Mouse (Mus musculus) heart, embryonic 13.5 days (tissue): Measurements from ENCODE around the gene Olfr1098. TPM values are rescaled to one million over a fixed set of nuclear protein-coding genes. Genes with fewer than 3 reads are reported as not detected.

Experiments
- ATAC-seq: fragments of 200-750 bp; cut with Nextera tagmentation; 2 replicates; pipeline ENCODE4 v1.8.0; 2017; ENCODE audit warnings: moderate TSS enrichment; ENCODE audit not compliant: insufficient number of reproducible peaks, low FRiP score, low TSS enrichment; ENCODE audit errors: extremely low read depth
- H3K27ac ChIP-seq: fragments of 300-500 bp; sonication (generic); replicated peaks from 2 replicates; pipeline ENCODE4 v1.5.1; 2015; ENCODE audit warnings: moderate library complexity, mild to moderate bottlenecking, inconsistent platforms
- H3K27me3 ChIP-seq: fragments of 300-500 bp; sonication (generic); replicated peaks from 2 replicates; pipeline ENCODE4 v1.6.1; 2015; ENCODE audit warnings: mild to moderate bottlenecking, inconsistent platforms
- H3K36me3 ChIP-seq: fragments of 300-500 bp; sonication (generic); 2 replicates; pipeline ENCODE4 v1.6.1; 2015; ENCODE audit warnings: mild to moderate bottlenecking, inconsistent platforms
- H3K4me1 ChIP-seq: fragments of 300-500 bp; sonication (generic); 2 replicates; pipeline ENCODE4 v1.6.1; 2015; ENCODE audit warnings: inconsistent platforms
- H3K4me2 ChIP-seq: fragments of 300-500 bp; sonication (generic); 2 replicates; pipeline ENCODE4 v1.6.1; 2015; ENCODE audit warnings: inconsistent platforms, mild to moderate bottlenecking, moderate library complexity
- H3K4me3 ChIP-seq: fragments of 300-500 bp; sonication (generic); 2 replicates; pipeline ENCODE4 v1.5.1; 2015; ENCODE audit warnings: moderate library complexity, mild to moderate bottlenecking, inconsistent platforms
- H3K9ac ChIP-seq: fragments of 300-500 bp; sonication (generic); 2 replicates; pipeline ENCODE4 v1.6.1; 2015; ENCODE audit warnings: inconsistent platforms, mild to moderate bottlenecking, moderate library complexity
- H3K9me3 ChIP-seq: fragments of 300-500 bp; sonication (generic); 2 replicates; pipeline ENCODE4 v1.6.1; 2016; ENCODE audit warnings: inconsistent platforms
- WGBS: fragments of 180-500 bp; shearing (Covaris S2); methylation state at CpG from one replicate; pipeline ENCODE4 v1.1.7; 2015; ENCODE audit warnings: mixed read lengths; 5-methylcytosine and 5-hydroxymethylcytosine counted together
- polyA plus RNA-seq: library from polyadenylated mRNA; unstranded; fragments of >200 nt; fragmentation: Nextera tagmentation; extraction: Ambion mirVana; gene quantifications from 2 replicates; pipeline ENCODE4 v1.2.1, GENCODE M21; 2015

Gene Olfr1098
- not detected in 2 replicates for polyA plus RNA-seq

- no peaks in the 10 kb centered on the region for H3K27me3 ChIP-seq
- no peak within 1 kb of the TSS for H3K4me2 ChIP-seq
- no peak within 1 kb of the TSS for H3K4me3 ChIP-seq
- no peak within 1 kb of the TSS for H3K9ac ChIP-seq
- H3K9me3 ChIP-seq = no peaks in the 10 kb centered on the region
- H3K4me1 ChIP-seq = no peaks in the 10 kb centered on the region
- H3K27ac ChIP-seq = no peak within 1 kb of the TSS
- 88% methylated on average over 1 of the region's 1 CpGs for WGBS
- no peak for ATAC-seq
- H3K36me3 ChIP-seq = no peaks in the 10 kb centered on the region
These were observed at the start of gene Olfr1098 for GRCm38 (mm10) chr2:86924445-86924844. Gene Olfr1098 (minus strand): TSS chr2:86924545.

DNA sequence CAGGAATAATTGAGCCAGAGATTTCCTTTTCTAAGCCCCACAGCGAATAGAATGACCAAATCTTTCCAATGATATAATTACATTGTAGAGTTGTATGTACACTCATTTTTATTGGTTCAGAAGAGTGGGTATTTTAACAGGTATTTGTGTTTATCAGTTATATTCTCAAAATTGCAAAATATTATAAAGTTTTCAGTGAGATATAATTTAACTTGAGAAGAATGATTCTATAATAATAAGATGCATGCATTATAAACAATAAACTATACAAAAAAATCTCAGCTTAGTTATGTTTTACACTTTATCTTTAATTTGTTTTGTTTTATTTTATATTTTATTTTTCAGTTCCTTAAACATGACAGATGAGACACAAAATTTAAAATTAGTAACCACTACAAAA is 36.2 kb upstream of the Olfr1098 start, which contains the start of gene Olfr1099:
Gene Olfr1099 (minus strand): TSS at position 101 of the 400 bp plus-strand sequence.
- Histone ChIP-seq H3K9ac (no peak within 1 kb of the TSS), H3K4me3 (no peak within 1 kb of the TSS), H3K27ac (no peak within 1 kb of the TSS), H3K36me3 (no peaks in the 10 kb centered on the region), H3K4me1 (no peaks in the 10 kb centered on the region), H3K27me3 (no peaks in the 10 kb centered on the region), H3K4me2 (no peak within 1 kb of the TSS), H3K9me3 (no peaks in the 10 kb centered on the region)
- 63% methylated on average over 1 of the region's 1 CpGs for WGBS
- ATAC-seq = no peak

- no peak for ATAC-seq
- no peaks in the 10 kb centered on the region for H3K9me3 ChIP-seq
- no peak overlapping the region for H3K27ac ChIP-seq
- H3K9ac ChIP-seq = no peak overlapping the region
- H3K4me3 ChIP-seq = no peak overlapping the region
- no peak overlapping the region for H3K4me2 ChIP-seq
- H3K36me3 ChIP-seq = no peaks in the 10 kb centered on the region
- no peaks in the 10 kb centered on the region for H3K4me1 ChIP-seq
- no peaks in the 10 kb centered on the region for H3K27me3 ChIP-seq
These were observed 2.2 kb upstream of the Olfr1098 start for GRCm38 (mm10) chr2:86926557-86926956.

DNA sequence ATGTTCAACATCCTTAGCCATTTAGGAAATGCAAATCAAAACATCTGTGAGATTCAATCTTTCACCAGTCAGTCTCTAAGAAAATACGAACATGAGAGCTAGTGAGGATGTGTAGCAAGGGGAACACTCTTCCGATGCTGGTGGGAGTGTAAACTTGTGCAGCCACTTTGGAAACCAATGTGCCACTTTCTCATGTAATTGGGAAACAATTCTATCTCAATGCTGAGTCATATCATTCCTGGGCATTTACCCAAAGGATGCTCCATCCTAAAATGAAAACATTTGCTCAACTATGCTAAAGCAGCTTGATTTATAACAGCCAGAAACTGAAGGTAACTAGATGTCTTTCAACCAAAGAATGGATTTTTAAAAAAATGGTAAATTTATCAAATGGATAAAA is 18.7 kb downstream of the Olfr1098 start:
- Histone ChIP-seq H3K4me3 (no peak overlapping the region), H3K9me3 (no peaks in the 10 kb centered on the region), H3K27me3 (no peaks in the 10 kb centered on the region), H3K36me3 (no peaks in the 10 kb centered on the region), H3K27ac (no peak overlapping the region), H3K9ac (no peak overlapping the region), H3K4me2 (no peak overlapping the region), H3K4me1 (no peaks in the 10 kb centered on the region)
- 75% methylated on average over 2 of the region's 2 CpGs for WGBS
- ATAC-seq = no peak

- Histone ChIP-seq H3K27me3 (no peaks in the 10 kb centered on the region), H3K4me2 (no peak within 1 kb of the TSS), H3K4me1 (no peaks in the 10 kb centered on the region), H3K27ac (no peak within 1 kb of the TSS), H3K4me3 (no peak within 1 kb of the TSS), H3K9ac (no peak within 1 kb of the TSS), H3K9me3 (no peaks in the 10 kb centered on the region), H3K36me3 (no peaks in the 10 kb centered on the region)
- ATAC-seq = no peak
- 85% methylated on average over 1 of the region's 1 CpGs for WGBS
These were observed 32.2 kb downstream of the Olfr1098 start, which contains the start of gene Olfr1097 for GRCm38 (mm10) chr2:86892116-86892515. Gene Olfr1097 (minus strand): TSS chr2:86892216.

DNA sequence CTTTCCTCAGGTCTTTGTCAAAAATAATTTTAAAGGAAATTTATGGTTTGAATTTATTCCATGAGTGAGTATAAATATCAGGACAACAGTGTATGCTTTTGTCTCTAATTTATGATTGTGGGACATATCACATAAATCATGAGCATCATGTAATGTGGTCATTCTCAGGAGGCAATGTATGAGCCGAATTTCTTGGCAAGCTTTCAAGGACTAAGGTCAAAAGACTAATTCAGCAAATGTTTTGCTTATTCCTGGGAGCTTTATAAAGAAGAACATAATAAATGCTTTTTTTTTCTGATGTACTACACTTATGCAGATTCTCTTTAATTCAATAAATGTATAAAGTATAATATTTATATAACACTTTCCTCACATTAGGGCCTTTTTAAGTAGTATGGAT is 49.6 kb downstream of the Olfr1098 start, which contains the start of gene Gm13723:
Gene Gm13723 (minus strand): TSS at position 101 of the 400 bp plus-strand sequence.
- Histone ChIP-seq H3K4me2 (no peak within 1 kb of the TSS), H3K4me1 (no peaks in the 10 kb centered on the region), H3K9me3 (no peaks in the 10 kb centered on the region), H3K27ac (no peak within 1 kb of the TSS), H3K9ac (no peak within 1 kb of the TSS), H3K36me3 (no peaks in the 10 kb centered on the region), H3K4me3 (no peak within 1 kb of the TSS), H3K27me3 (no peaks in the 10 kb centered on the region)
- no peak for ATAC-seq
- WGBS = 45% methylated on average over 1 of the region's 1 CpGs

Other genes with a start within 250 kb of the Olfr1098 start
- gene Olfr1086, start 244.5 kb downstream of the Olfr1098 start, polyA plus RNA-seq = not detected in 2 replicates
- gene Olfr1087, start 226.2 kb downstream of the Olfr1098 start, polyA plus RNA-seq = not detected in 2 replicates
- not detected in 2 replicates for gene Olfr1089, start 190.8 kb downstream of the Olfr1098 start, polyA plus RNA-seq
- gene Olfr1090, start 165.6 kb downstream of the Olfr1098 start, polyA plus RNA-seq = not detected in 2 replicates
- not detected in 2 replicates for gene Olfr1093, start 142.1 kb downstream of the Olfr1098 start, polyA plus RNA-seq
- gene Olfr141, start 114.5 kb downstream of the Olfr1098 start, polyA plus RNA-seq = not detected in 2 replicates
- not detected in 2 replicates for gene Olfr1094, start 99.9 kb downstream of the Olfr1098 start, polyA plus RNA-seq
- not detected in 2 replicates for gene Olfr1095, start 72.8 kb downstream of the Olfr1098 start, polyA plus RNA-seq
- gene Gm13723, start 49.7 kb downstream of the Olfr1098 start, polyA plus RNA-seq = not detected in 2 replicates
- not detected in 2 replicates for gene Olfr1097, start 32.3 kb downstream of the Olfr1098 start, polyA plus RNA-seq
- not detected in 2 replicates for gene Olfr1099, start 36.1 kb upstream of the Olfr1098 start, polyA plus RNA-seq
- gene Olfr1100, start 55.4 kb upstream of the Olfr1098 start, polyA plus RNA-seq = not detected in 2 replicates
- not detected in 2 replicates for gene Olfr1101, start 66.7 kb upstream of the Olfr1098 start, polyA plus RNA-seq
- gene Olfr1102, start 73.9 kb upstream of the Olfr1098 start, polyA plus RNA-seq = not detected in 2 replicates
- not detected in 2 replicates for gene Olfr1104, start 102.5 kb upstream of the Olfr1098 start, polyA plus RNA-seq
- gene Olfr1105, start 112.0 kb upstream of the Olfr1098 start, polyA plus RNA-seq = not detected in 2 replicates
- not detected in 2 replicates for gene Olfr1106, start 127.7 kb upstream of the Olfr1098 start, polyA plus RNA-seq
- gene Olfr1107, start 151.3 kb upstream of the Olfr1098 start, polyA plus RNA-seq = not detected in 2 replicates
- gene Olfr1109, start 171.5 kb upstream of the Olfr1098 start, polyA plus RNA-seq = not detected in 2 replicates
- not detected in 2 replicates for gene Olfr259, start 190.0 kb upstream of the Olfr1098 start, polyA plus RNA-seq
- gene Olfr1110, start 215.8 kb upstream of the Olfr1098 start, polyA plus RNA-seq = not detected in 2 replicates
- gene Olfr1111, start 228.1 kb upstream of the Olfr1098 start, polyA plus RNA-seq = not detected in 2 replicates